Mouse (Mus musculus) limb, embryonic 12.5 days (tissue): ENCODE results near the gene Rrp12. TPM values are rescaled to one million over a fixed set of nuclear protein-coding genes. Genes with fewer than 3 reads are reported as not detected.

ENCODE experiments used
- ATAC-seq: fragments of 200-750 bp; cut with Nextera tagmentation; 2 replicates; pipeline ENCODE4 v1.8.0; 2017; ENCODE audit warnings: low read depth, moderate TSS enrichment; ENCODE audit not compliant: insufficient number of reproducible peaks, insufficient read depth, low FRiP score, low TSS enrichment
- H3K27ac ChIP-seq: fragments of 300-500 bp; sonication (generic); 2 replicates; pipeline ENCODE4 v1.5.1; 2016; ENCODE audit warnings: mild to moderate bottlenecking, moderate library complexity
- H3K27me3 ChIP-seq: fragments of 300-500 bp; sonication (generic); 2 replicates; pipeline ENCODE4 v1.6.1; 2016; ENCODE audit warnings: mild to moderate bottlenecking, moderate library complexity
- H3K36me3 ChIP-seq: fragments of 300-500 bp; sonication (generic); 2 replicates; pipeline ENCODE4 v1.6.1; 2016; ENCODE audit warnings: mild to moderate bottlenecking, moderate library complexity
- H3K4me1 ChIP-seq: fragments of 300-500 bp; sonication (generic); replicated peaks from 2 replicates; pipeline ENCODE4 v1.6.1; 2016
- H3K4me2 ChIP-seq: fragments of 300-500 bp; sonication (generic); 2 replicates; pipeline ENCODE4 v1.6.1; 2016; ENCODE audit warnings: mild to moderate bottlenecking, moderate library complexity
- H3K4me3 ChIP-seq: fragments of 300-500 bp; sonication (generic); replicated peaks from 2 replicates; pipeline ENCODE4 v1.5.1; 2016; ENCODE audit warnings: mild to moderate bottlenecking
- H3K9ac ChIP-seq: fragments of 300-500 bp; sonication (generic); replicated peaks from 2 replicates; pipeline ENCODE4 v1.6.1; 2016; ENCODE audit warnings: mild to moderate bottlenecking, moderate library complexity
- H3K9me3 ChIP-seq: fragments of 300-500 bp; sonication (generic); 2 replicates; pipeline ENCODE4 v1.6.1; 2016; ENCODE audit warnings: mild to moderate bottlenecking, moderate library complexity
- WGBS: fragments of 180-500 bp; shearing (Covaris S2); methylation state at CpG from one replicate; pipeline ENCODE4 v1.1.7; 2016; 5-methylcytosine and 5-hydroxymethylcytosine counted together
- polyA plus RNA-seq: library from polyadenylated mRNA; unstranded; fragments of >200 nt; fragmentation: Nextera tagmentation; extraction: Ambion mirVana; gene quantifications from 2 replicates; pipeline ENCODE4 v1.2.1, GENCODE M21; 2016

Gene Rrp12
- polyA plus RNA-seq: 22.8 and 23.2 TPM in 2 replicates

DNA sequence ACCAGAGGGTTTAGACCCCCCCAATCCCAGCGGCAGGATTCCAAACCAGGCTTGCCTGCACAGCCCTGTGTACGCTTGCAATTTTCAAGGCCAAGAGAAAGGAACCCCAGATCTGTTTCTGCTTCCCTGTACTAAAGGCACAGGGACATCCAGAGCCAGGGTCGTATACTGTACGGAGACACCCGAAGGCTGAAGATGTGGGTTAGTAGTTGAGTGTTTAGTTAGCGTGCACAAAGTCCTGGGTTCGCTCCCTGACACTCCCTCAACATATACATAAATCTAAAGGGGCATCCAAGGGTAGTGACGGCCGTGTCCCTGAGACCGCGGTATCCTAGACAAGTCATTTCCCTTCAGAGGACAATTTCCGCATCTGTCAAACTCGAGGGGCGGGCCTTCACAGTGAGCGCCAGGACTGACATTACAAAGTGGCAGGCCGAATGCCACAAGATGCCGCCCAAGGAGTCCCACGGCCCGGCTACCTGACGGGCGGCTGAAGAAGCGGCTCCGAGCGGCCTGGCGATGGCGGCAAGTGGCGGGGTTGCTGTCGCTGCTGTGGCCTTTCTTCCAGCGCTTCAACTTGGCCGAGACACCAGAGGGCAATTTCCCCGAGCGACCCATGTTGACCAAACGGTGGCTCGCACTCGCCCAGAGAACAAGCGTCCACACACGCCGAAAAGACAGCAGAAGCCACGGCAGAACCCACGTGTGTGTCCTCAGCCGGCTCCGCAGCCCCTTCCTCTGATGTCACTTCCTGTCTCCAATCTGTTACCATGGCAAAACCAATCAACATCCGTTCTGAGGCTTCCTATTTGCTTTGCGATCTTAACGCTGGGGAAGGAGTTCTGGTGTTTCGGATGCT is at the start of gene Rrp12:
Gene Rrp12, minus strand, starts transcription at position 714 of the 859 bp plus-strand sequence.
- WGBS: under 1% methylated on average over 46 of the region's 46 CpGs
- Histone ChIP-seq H3K36me3 (peaks cover 9% of the 10 kb centered on the region), H3K27me3 (no peaks in the 10 kb centered on the region), H3K27ac (no peak within 1 kb of the TSS), H3K9me3 (no peaks in the 10 kb centered on the region), H3K4me2 (peak within 1 kb of the TSS; percentile 92), H3K9ac (peak within 1 kb of the TSS; percentile 56), H3K4me1 (peaks cover 9% of the 10 kb centered on the region), H3K4me3 (peak within 1 kb of the TSS; percentile 77)
- peak; percentile 61; the same call in 1 of the 2 replicates for ATAC-seq

DNA sequence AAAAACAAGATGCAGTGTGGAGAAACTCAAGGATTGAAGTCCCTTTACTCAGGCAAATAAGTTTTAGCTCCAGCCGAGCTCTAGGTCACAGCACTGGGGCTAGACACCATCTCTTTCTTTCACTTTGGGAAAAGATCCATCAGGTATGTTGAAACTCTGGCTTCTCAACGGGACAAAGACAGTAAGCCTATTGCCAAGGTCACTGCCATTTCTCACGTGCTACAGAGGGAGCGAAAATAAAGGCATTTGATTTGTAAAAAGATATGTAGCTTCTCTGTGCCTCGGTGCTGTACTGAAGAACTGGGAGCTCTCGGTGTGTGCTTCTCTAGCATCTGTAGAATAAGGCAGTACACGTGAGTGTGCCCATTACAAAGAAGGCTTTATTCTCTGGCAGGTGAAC is 47.9 kb upstream of the Rrp12 start:
- Histone ChIP-seq H3K27me3 (no peaks in the 10 kb centered on the region), H3K9ac (no peak overlapping the region), H3K4me2 (no peak overlapping the region), H3K36me3 (peaks cover 98% of the 10 kb centered on the region), H3K4me3 (no peak overlapping the region), H3K4me1 (no peaks in the 10 kb centered on the region), H3K27ac (no peak overlapping the region), H3K9me3 (no peaks in the 10 kb centered on the region)
- no peak for ATAC-seq
- WGBS: 90% methylated on average over 7 of the region's 7 CpGs

DNA sequence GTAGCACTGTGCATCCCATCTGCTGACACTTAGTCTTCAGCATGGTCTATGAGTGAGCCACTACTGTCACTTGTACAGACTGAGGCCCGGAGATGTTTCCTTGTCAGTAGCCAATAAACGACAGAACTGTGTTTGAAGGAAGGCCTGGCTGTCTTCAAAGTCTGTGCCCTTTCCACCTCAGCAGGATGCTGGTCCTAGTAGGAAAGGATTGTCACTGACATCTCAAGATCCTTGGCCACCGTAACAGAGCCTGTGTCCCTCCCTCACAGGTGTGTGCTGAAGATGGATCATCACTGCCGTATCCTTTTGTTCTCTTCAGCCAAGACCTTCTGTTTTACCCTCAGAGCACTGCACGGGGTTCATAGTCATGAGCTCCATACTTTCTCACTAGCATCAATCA is 42.6 kb upstream of the Rrp12 start:
- H3K27ac ChIP-seq: no peak overlapping the region
- peaks cover 9% of the 10 kb centered on the region for H3K4me1 ChIP-seq
- ATAC-seq: no peak
- no peaks in the 10 kb centered on the region for H3K27me3 ChIP-seq
- H3K9me3 ChIP-seq: no peaks in the 10 kb centered on the region
- no peak overlapping the region for H3K4me3 ChIP-seq
- no peak overlapping the region for H3K9ac ChIP-seq
- WGBS: 89% methylated on average over 5 of the region's 5 CpGs
- H3K4me2 ChIP-seq: no peak overlapping the region
- H3K36me3 ChIP-seq: peaks cover 69% of the 10 kb centered on the region

DNA sequence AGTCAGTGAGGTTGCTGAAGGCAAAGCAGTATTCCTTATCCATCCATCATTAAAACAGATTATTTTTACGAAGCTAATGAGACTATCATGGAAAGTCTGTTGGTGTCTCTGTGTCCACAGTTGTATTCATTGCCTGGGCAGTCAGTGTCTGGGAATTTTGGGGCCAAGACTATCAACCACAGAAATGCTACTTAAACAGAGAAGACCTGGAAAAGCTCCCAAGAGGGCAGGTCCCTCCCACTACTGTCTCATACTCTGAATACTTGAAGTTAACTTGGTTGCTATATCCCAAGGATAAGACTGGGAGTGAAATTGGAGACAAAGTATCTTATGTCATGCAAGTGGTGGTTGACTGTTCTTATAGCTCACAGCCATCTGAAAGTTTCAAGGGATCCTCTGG is 39.9 kb upstream of the Rrp12 start:
- Histone ChIP-seq H3K4me1 (peaks cover 19% of the 10 kb centered on the region), H3K27me3 (no peaks in the 10 kb centered on the region), H3K4me2 (no peak overlapping the region), H3K4me3 (no peak overlapping the region), H3K9ac (no peak overlapping the region), H3K36me3 (peaks cover 48% of the 10 kb centered on the region), H3K27ac (no peak overlapping the region), H3K9me3 (no peaks in the 10 kb centered on the region)
- ATAC-seq: no peak
- 94% methylated on average over 1 of the region's 1 CpGs for WGBS

DNA sequence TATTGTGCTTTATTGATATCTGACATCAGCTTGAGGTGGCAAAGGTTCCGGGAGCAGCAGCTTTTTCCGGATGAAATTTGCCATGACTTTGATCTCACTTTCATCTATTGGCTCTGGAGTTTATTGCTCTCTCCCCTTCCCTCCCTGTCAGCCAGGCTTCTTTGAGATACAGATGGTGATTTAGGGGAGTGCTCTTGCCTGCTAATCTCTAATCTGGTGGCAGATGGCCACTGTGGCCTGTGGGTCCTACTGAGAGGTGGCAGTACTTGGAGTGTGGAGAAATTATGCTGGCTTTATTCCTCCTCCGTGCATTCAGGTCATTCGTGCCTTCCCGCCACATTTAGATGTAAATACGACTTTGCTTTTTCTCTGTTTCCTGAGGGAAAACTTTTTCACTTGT is 38.2 kb upstream of the Rrp12 start:
- 10% methylated on average over 6 of the region's 6 CpGs for WGBS
- no peak for ATAC-seq
- no peak overlapping the region for H3K27ac ChIP-seq
- H3K36me3 ChIP-seq: peaks cover 44% of the 10 kb centered on the region
- H3K4me3 ChIP-seq: peak overlapping the region; percentile 92
- H3K27me3 ChIP-seq: no peaks in the 10 kb centered on the region
- H3K4me2 ChIP-seq: peak overlapping the region; percentile 76
- no peaks in the 10 kb centered on the region for H3K9me3 ChIP-seq
- H3K4me1 ChIP-seq: peaks cover 19% of the 10 kb centered on the region
- peak overlapping the region; percentile 83 for H3K9ac ChIP-seq

DNA sequence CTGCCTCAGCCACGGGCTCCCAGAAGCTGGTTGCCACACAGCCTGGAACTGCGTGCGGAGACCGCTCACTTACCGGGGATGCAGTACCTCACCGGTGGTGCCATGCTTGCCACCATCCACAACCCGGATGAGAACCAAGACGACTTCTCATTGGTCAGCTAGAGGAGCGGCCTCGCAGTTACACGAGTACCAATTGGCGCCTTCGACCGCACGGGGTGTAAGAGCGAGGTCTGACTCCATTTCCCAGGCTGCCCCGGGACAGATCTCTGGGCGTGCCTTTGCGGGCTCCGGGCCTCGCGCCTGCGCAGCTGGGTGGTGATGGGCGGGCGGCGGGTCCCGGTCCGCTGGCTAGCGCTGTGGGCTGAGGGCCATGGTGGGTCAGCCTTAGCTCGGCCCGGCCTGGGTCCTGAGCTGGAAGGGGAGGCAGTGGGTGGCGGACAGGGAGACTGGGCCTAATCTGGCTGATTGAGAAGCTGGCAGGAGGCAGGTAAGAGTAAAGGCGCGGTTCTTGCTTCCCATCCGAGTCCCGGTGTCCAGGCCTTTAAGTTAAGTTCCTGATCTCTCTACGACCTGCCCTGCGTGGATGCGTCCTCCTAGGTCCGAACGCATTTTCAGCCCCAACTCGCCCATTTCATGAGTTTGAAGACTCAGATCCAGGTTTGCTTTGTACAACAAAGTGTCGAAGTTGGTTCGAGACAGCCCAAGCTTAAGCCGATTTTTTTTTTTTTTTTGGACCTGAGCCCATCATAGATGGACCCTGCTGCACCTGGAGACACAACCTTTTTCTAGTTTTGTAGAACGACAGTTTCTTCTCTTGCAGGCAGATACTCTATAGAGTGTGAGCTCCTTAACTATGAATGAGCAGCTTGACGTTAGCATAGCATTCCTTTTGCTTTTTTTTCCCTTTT is 37.5 kb upstream of the Rrp12 start, which contains the start of the genes Exosc1 and Zdhhc16:
Gene Exosc1, minus strand, starts transcription at position 245 of the 908 bp plus-strand sequence.
Gene Zdhhc16, plus strand, starts transcription at position 302 of the 908 bp plus-strand sequence.
- Histone ChIP-seq H3K36me3 (peaks cover 43% of the 10 kb centered on the region), H3K27ac (peak within 1 kb of the TSS; percentile 50; the same call in 1 of the 2 replicates), H3K4me3 (peak within 1 kb of the TSS; percentile 92), H3K4me1 (peaks cover 19% of the 10 kb centered on the region), H3K4me2 (peak within 1 kb of the TSS; percentile 76), H3K9ac (peak within 1 kb of the TSS; percentile 83), H3K9me3 (no peaks in the 10 kb centered on the region), H3K27me3 (no peaks in the 10 kb centered on the region)
- ATAC-seq: peak; percentile 100
- under 1% methylated on average over 47 of the region's 47 CpGs for WGBS

DNA sequence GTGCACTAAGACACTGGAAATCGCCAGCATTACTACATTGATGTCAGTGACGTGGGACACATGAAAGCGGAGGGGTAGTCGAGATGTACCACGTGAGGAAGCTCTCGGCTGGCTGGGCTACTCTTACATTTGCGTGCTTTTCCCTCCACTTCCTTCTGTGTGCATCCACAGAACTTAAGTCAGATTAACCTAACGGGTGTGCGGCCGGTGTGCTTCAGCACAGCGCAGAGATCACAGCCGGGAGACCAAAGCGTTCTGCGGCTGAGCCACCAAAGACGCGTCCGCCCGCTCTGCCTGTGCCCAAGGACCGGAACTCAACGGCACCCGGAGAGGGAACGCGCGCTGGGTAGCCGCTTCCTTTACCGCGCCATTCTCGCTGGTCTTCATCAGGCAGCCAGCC is 36.7 kb upstream of the Rrp12 start:
- no peaks in the 10 kb centered on the region for H3K27me3 ChIP-seq
- no peak overlapping the region for H3K27ac ChIP-seq
- H3K4me2 ChIP-seq: peak overlapping the region; percentile 76
- no peak for ATAC-seq
- H3K9me3 ChIP-seq: no peaks in the 10 kb centered on the region
- H3K4me3 ChIP-seq: peak overlapping the region; percentile 92
- H3K4me1 ChIP-seq: peaks cover 19% of the 10 kb centered on the region
- under 1% methylated on average over 28 of the region's 28 CpGs for WGBS
- peak overlapping the region; percentile 83 for H3K9ac ChIP-seq
- peaks cover 43% of the 10 kb centered on the region for H3K36me3 ChIP-seq

DNA sequence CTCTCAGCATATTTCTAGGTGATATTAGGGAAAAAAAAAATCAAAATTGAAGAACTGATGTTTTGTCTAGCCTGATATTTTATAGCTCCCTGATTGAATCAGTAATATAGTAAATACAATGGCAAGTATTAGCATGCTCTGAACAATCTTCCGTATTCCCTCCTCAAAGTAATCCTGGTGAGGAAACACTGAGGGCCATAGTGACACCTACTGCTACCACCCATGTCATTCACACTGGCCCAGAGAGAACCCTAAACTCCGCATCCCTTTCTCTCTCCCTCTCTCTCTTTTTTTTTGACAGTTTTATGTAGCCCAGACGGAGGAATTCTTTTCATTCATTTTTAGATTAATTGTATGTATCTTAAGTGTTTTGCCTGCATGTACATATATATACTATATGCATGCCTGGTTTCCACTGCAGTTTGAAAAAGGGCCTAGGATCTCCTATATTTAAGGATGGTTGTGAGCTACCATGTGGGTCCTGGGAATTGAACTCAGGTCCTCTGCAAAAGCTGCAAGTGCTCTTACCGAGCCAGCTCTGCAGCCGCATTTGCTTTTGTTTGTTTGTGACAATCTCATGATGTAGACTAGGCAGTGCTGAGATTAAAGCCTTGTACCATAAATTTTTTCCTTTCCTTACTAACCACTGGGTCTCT is 24.6 kb upstream of the Rrp12 start:
- no peak for ATAC-seq
- Histone ChIP-seq H3K9me3 (no peaks in the 10 kb centered on the region), H3K27ac (no peak overlapping the region), H3K4me3 (no peak overlapping the region), H3K27me3 (no peaks in the 10 kb centered on the region), H3K4me1 (no peaks in the 10 kb centered on the region), H3K4me2 (no peak overlapping the region), H3K36me3 (peaks cover 78% of the 10 kb centered on the region), H3K9ac (no peak overlapping the region)
- WGBS: 80% methylated on average over 5 of the region's 5 CpGs

DNA sequence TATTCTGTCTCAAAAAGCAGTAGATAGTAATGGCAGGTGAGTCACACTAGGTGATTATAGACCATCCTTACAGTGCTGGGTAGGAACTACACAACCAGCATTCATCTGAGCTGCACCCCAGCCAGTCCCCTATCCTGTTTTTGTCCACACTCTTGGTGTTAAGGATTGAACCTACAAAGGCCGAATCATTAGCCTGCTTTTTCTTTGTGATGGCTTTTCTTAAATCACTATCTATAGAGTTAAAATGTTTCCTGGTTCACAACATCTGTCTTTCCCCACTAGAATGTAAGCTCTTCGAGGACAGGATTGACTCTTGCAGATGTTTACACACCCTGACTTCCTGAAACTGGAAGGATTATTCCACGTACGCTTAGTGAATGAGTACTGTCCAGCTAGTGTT is 23.5 kb upstream of the Rrp12 start:
- no peak for ATAC-seq
- Histone ChIP-seq H3K9ac (no peak overlapping the region), H3K4me3 (no peak overlapping the region), H3K36me3 (peaks cover 79% of the 10 kb centered on the region), H3K4me1 (peaks cover 2% of the 10 kb centered on the region; the same call in 1 of the 2 replicates), H3K4me2 (no peak overlapping the region), H3K9me3 (no peaks in the 10 kb centered on the region), H3K27ac (no peak overlapping the region), H3K27me3 (no peaks in the 10 kb centered on the region)
- 78% methylated on average over 4 of the region's 4 CpGs for WGBS

DNA sequence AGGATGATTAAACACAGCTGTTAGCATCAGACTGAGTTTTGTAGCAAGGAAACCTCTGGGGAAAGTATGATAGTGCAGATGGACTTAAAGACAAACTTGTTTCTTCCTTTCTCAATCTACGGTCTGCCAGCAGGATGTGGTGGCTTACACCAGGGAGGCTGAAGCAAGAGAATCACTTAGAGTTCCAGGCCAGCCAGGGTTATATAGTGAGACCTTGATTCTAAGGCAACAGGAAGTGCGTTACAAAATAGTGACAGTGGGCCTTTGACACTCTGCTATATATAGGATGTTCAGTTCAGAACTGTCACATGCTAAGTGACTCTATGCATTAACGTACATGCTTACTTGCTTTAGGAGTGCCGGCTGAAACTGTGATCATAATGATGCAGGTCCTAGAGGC is 20.9 kb upstream of the Rrp12 start:
- H3K9me3 ChIP-seq: no peaks in the 10 kb centered on the region
- no peaks in the 10 kb centered on the region for H3K27me3 ChIP-seq
- 91% methylated on average over 4 of the region's 4 CpGs for WGBS
- no peak for ATAC-seq
- H3K9ac ChIP-seq: no peak overlapping the region
- H3K4me1 ChIP-seq: peaks cover 19% of the 10 kb centered on the region
- no peak overlapping the region for H3K4me3 ChIP-seq
- peaks cover 57% of the 10 kb centered on the region for H3K36me3 ChIP-seq
- no peak overlapping the region for H3K4me2 ChIP-seq
- no peak overlapping the region for H3K27ac ChIP-seq
